Mouse (Mus musculus): ENCODE measurements at regions not wholly inside any gene's neighbourhood (a gene's known extent, or its start where the extent isn't known, plus 50 kb on each side); places are given as distances from the start of the nearest gene placed in this dataset.

DNA sequence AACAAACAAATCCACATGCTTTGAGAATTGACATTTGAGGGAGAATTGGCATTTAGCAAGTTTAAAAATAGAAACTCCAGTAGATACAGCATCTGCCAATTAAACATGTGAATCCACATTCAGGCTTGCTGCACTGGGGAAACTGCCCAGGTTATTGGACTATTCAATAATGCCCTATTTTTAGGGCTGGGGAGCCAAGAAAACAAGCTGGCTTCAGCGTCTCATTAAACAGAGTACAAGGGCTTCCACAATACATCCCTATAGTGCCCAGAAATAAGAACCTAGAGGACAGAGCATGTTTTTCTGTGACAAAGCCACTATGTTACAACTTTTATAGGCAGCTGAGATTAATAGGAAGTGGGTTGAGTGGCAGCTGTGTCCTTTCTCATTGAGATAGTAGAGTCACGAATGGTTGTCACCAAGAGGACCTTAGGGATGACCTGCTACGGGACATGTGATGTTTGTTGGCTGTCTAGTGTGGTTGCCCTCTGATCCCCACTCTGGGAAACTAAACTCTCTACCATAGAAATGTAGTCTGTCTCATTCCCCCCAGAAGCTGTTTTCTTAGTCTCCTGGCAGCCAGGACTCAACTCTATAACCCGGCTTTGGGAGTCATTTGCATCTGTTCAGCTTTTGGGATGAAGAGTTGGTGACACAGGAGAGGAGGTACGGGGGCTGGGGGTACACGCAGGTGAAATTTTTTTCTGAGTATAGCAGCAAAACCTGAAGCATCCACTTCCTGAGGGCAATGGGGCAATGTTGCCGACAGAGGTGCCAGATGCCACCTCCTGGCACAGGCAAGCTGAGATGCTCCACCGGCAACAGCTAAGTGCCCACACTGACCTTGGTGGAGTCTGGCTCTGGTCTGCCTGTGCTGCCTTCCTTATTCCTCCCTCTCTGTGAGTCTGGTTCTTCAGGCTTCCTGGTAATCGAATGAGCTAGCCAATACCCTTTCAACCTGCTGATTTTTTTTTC, 53.0 kb upstream of the Usp24 start:
- in situ Hi-C loops (cut with MboI, MseI): no loop called here
